Mouse (Mus musculus) erythroblast, embryonic 14.5 days (primary cell): ENCODE data around the gene Zkscan2.

Experiments used
- GATA1 ChIP-seq: IDR thresholded peaks from 2 replicates; pipeline ENCODE4 v1.6.1; 2012; ENCODE audit warnings: low read length, inconsistent platforms, mixed read lengths
- TAL1 ChIP-seq: IDR thresholded peaks from 3 replicates; pipeline ENCODE4 v1.6.1; 2012; ENCODE audit warnings: low read length, inconsistent platforms, mixed read lengths

DNA sequence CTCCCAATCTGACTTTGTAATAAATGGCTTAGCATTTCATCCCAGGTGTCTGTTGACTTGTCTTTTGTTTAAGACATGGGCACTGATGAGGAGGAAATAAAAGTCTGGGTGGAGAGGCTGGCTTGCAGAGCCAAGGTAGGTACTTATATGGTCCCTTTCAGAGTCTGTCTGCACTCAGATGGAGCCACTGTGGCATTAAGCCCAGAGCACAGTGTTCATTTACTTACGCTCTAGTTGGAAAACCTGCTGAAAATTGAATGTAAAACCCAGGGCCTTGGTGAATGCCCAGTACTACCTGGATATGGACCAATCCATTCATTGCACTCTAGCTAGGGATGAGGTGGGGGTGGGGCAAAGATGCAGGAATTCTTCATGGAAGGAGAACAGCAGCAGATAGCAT lies 32.3 kb downstream of the Zkscan2 start:
- TF ChIP-seq GATA1 = no peak
- TF ChIP-seq TAL1 = no peak
